Mouse (Mus musculus) layer of hippocampus, postnatal 14 days (tissue): ENCODE results near the gene Stk32b. TPM values are rescaled to one million over a fixed set of nuclear protein-coding genes. Genes with fewer than 3 reads are reported as not detected.

Experiments used
- DNase-seq, 2 experiments: peaks; one replicate each; pipeline ENCODE4 v3.0.0; 2021 to 2022; ENCODE audit warnings: low spot score in 2 of 2, mixed read lengths in 1 of 2
- total RNA-seq, 2 experiments: library from RNA; stranded (reverse); gene quantifications; 2 replicates each; pipeline ENCODE4 v1.2.3; 2021

Gene Stk32b
- total RNA-seq, 2 experiments from 2014 or later, result 7.5 to 8.1 TPM

GRCm38 (mm10) chr5:37535227-37535626 lies 181.7 kb downstream of the Stk32b start:
- DNase-seq, result peak; percentile 14 to 55

GRCm38 (mm10) chr5:37525363-37525762 lies 191.6 kb downstream of the Stk32b start:
- DNase-seq, result no peak

DNA sequence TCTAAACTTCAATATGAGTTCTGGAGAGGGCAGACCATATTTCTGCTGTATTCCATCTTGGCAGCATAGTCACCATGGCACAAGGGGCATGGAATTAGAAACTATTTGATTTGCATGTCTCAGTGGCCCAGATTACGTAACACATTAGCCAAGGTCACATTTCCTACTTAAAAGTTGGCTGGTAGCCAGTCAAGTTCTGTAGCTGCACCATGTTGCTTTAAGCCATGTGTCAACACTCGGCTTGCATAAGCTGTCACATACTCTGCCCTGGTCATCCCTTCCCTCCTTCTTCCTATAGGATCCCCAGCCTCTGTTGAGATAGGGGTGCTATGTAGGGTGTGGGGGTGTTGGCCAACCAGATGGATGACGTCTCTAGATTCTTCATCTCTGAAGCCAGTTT lies 196.5 kb downstream of the Stk32b start:
- DNase-seq, result no peak

DNA sequence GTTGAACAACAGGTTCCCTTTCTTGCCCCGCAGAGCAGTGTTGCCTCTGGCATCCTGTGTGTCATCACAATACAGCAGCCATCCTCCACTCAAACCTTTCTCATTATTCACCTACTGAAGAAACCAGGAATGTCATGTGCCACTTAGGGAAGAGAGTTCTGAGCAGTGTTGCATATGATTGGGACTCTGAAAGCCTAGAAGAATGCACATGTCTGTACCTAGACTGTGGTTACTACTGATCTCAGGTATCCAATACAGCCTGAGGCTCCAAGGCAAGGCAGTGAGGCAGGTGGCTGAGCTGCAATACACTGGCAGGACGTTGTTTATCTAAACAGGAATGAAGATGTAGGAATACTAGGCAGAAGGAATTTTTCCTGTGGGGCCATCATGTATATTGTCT lies 204.5 kb downstream of the Stk32b start:
- no peak for DNase-seq

DNA sequence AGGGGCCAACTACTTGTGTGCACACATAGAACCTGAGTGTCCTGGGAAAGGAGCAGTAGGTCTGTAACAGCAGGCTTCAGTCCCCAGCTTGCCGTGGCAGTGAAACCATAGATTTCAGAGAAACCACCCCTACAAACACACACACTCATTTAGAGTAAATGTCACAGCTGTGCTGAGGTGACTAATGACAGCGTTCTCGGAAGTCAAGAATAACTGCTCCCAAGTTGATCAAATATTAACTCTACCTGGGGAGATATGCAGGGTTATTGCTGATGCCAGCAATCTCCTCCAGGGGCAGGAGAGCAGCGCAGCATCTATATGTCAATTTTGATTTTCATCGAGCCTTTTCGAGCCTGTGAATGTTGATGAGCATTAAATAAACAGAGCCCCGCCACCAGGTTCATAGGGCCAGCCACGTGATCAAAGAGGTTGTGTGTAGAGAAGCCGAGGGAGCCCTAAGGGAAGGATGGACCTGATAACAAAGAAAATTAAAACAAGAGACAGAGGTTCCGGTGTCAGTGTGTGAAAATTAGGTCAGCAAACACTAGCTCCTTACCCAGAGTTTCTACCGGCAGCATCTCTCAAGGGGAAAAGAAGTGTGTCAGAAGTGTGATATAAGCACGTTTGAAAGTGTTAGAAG lies 210.0 kb downstream of the Stk32b start:
- no peak for DNase-seq

GRCm38 (mm10) chr5:37494984-37495476 lies 221.9 kb downstream of the Stk32b start:
- no peak for DNase-seq

DNA sequence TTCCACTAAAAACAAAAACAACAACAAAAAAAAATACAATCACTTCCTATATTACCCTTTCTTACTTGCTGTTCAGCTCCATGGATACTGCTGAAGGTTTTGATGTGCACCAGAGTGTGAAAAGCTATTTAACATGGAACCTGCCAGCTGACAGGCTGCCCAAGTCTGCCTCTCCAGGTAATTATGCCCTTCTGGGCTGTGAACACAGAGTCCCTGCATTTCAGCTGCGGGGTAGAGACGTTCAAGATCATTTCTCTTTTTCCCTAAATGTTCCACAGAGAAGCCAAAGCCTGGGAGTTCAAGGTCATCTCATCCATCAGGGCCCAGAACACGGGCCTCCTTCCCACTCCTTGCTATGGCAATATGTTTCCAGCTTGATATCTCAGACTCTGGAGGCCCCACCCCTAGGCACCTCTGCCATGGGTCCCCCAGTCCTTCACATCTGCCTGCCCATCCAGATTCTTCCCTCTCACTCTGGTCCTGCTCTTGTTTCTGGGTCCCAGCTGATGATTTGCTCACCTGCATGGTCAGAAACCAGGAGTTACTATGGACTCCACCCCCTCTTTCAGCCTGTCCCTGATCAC lies 244.9 kb downstream of the Stk32b start:
- DNase-seq, result no peak

DNA sequence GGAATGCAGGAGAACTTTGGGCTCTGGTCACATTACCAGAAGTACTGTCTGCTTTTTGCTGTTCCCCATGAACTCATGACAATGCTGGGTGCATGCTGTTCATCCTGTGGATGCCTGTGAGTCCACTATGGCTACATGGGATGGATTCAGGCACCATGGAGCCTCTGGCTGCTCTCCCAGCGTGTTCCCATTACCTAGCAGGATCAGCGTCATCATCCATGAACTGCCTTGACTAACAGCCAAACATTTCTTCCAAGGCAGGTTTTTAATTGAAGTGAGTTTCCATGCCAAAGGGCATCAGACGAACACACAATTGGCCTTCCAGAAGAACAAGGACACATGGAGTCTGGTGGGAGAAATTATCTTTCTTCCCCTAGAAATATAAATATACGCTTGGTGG lies 245.4 kb downstream of the Stk32b start:
- DNase-seq, result no peak

DNA sequence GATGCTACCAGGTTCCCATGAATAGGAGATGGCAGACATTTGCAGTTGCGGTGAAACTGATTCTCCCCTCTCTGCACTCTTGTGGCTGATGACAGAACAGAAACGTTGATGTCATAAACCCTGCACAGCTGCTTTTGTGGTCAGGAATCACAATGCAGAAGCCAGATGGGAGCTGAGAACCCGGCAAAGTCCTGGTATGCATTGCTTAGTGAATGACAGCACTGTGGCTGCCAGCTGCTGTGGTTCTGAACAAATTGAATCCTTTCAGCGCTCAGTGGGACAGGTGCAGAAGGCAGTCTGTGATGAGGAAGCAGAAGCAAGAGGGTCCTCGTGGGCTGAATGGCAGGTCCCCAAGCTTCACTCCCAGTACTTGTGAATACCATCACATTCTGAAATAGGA lies 247.9 kb downstream of the Stk32b start:
- DNase-seq, result no peak

- DNase-seq, result no peak
Measured at GRCm38 (mm10) chr5:37467646-37468045, 249.3 kb downstream of the Stk32b start.

DNA sequence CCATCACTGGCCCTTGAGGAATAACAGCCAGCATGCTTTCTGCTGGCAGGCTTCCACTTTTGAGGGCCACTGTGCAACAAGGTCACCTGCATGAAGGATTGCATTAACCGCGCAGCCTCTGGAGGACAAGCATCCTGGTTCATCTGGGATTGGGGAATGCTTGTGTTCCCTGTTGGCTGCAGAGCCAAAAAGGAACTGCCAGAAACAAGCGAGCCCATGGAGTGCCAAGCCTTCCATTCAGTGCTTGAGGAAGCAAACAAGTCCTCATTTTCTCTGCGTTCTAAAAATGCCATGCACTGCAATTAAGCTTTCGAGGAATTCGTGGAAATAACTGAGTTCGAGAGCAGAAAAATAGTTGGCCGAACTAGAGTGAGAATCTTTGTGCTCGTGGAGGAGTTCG lies 251.5 kb downstream of the Stk32b start:
- DNase-seq, result peak; percentile 11 to 65

DNA sequence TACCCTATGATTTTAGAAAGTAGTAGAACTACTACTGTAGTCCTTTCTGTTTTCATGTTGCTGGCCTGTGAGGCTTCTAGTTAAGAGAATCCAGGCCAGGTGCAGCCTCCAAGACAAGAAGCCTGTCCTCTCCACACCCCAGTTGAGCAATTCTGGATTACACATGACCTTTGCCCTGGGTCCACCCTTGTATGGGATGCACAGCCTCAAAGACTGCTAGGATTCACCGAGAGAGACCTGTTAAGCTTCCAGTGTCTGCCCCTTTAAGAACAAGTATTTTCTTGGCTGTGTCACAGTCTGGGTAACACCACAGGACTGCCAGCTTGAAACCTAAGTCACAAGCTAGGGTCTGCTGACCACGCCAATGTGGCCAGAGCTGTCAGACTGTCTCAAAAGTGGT lies 258.7 kb downstream of the Stk32b start:
- DNase-seq, result no peak

DNA sequence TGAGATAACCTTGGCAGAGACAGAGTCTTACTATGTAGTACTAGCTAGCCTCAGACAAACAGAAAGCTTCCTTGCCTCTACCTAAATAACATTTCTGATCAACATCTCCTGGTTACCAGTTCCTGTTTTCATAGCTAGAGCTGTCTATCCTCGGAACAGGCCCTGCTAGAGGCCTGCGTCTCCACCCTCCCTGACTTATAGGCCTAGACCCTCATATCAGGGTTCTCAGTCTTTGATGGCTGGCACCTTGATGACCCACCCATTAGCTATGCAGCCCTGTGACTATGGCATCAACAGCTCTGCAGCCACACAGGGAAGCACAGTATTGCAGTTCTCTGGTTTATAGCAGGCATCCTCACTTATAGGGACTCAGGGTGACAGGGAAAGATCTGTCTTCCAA lies 259.1 kb downstream of the Stk32b start:
- no peak for DNase-seq

DNA sequence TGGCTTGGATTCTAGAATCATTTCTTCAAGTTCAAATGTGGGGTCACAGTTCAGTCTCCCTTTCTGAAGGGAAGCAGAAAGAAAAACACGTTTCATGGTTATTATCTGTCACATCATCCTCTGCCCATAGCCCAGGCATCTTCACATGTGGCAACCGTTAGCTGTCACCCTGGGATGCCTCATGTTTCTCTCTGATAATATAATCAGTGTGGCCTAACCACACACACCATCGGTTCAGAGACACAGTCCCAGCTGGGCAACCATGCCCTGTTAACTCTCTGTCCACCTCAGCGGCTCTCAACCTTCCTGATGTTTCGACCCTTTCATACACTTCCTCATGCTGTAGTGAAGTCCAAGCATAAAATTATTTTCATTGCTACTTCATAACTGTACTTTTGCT lies 259.8 kb downstream of the Stk32b start:
- no peak for DNase-seq

DNA sequence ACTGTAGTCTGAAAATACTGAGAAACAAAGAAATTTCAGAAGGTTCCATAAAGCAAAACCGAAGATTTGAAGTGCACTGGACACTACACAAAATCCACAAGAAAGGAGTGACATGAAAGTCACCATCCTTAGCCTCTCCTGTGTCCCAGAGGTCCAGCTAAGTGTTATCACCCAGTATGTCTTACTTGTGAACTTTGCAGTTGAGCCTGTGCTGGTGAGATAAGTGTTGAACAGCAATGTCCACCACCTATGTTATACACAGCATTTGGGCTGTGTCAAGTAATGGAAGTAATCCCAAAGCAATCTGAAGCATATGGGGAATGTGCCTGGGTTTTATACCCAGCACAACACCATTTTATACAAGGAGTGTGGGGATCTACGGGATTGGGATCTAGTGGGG lies 260.4 kb downstream of the Stk32b start:
- DNase-seq, result no peak

- no peak for DNase-seq
Measured at GRCm38 (mm10) chr5:37447546-37447945, 269.4 kb downstream of the Stk32b start.

GRCm38 (mm10) chr5:37442767-37443166 lies 274.2 kb downstream of the Stk32b start:
- no peak for DNase-seq

DNA sequence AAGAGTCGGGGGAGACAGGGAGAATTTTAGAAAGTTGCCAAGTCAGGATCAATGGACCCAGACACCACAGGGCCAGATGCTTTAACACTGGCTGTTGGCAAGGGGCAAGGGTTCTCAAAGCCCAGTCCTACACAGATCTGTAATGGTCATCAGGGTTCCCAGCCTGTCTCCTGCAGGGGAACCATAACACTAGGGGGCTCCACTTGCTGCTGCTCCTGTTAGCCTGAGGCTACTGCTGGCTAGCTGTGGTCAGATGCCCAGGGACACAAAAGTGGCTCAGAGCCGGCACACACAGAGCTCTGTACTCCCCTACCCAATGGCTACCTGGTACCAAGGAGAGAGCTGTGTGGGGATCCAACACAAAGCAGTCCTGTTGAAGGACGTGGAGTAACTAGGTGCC lies 281.6 kb downstream of the Stk32b start:
- DNase-seq, result no peak

GRCm38 (mm10) chr5:37427210-37427609 lies 289.8 kb downstream of the Stk32b start:
- no peak for DNase-seq

- DNase-seq, result no peak
Measured at GRCm38 (mm10) chr5:37419028-37419427, 297.9 kb downstream of the Stk32b start.
